Mouse (Mus musculus): ENCODE results near the gene Mdm2. TPM values are rescaled to one million over a fixed set of nuclear protein-coding genes. Genes with fewer than 3 reads are reported as not detected.

Gene Mdm2
- polyA plus RNA-seq (2014; fragmentation: Illumina TruSeq; extraction: RNeasy Lipid Tissue Mini Kit (QIAGEN cat#74804); ENCODE audit: low read depth, low replicate concordance): 93.0 TPM

GRCm38 (mm10) chr10:117710604-117711141, at the start of gene Mdm2:
Mdm2 (minus strand) TSS chr10:117710758.

GRCm38 (mm10) chr10:117746297-117746883, 35.8 kb upstream of the Mdm2 start, which contains the start of gene Slc35e3:
Slc35e3 (minus strand) TSS chr10:117746365.

Other genes starting within 250 kb of the Mdm2 start
- 24.3 TPM for gene Cpm, start 81.3 kb downstream of the Mdm2 start, polyA plus RNA-seq (2014; fragmentation: Illumina TruSeq; extraction: RNeasy Lipid Tissue Mini Kit (QIAGEN cat#74804); ENCODE audit: low read depth, low replicate concordance)
- 14.9 TPM for gene Slc35e3, start 35.6 kb upstream of the Mdm2 start, polyA plus RNA-seq (2014; fragmentation: Illumina TruSeq; extraction: RNeasy Lipid Tissue Mini Kit (QIAGEN cat#74804); ENCODE audit: low read depth, low replicate concordance)
- 40.8 TPM for gene Nup107, start 81.9 kb upstream of the Mdm2 start, polyA plus RNA-seq (2014; fragmentation: Illumina TruSeq; extraction: RNeasy Lipid Tissue Mini Kit (QIAGEN cat#74804); ENCODE audit: low read depth, low replicate concordance)
- gene Rap1b, start 135.3 kb upstream of the Mdm2 start, polyA plus RNA-seq (2014; fragmentation: Illumina TruSeq; extraction: RNeasy Lipid Tissue Mini Kit (QIAGEN cat#74804); ENCODE audit: low read depth, low replicate concordance): 573 TPM

Measured in adrenal gland, adult 10 weeks (tissue).